Mouse (Mus musculus): Measurements from ENCODE around the gene Tnni3k.

DNA sequence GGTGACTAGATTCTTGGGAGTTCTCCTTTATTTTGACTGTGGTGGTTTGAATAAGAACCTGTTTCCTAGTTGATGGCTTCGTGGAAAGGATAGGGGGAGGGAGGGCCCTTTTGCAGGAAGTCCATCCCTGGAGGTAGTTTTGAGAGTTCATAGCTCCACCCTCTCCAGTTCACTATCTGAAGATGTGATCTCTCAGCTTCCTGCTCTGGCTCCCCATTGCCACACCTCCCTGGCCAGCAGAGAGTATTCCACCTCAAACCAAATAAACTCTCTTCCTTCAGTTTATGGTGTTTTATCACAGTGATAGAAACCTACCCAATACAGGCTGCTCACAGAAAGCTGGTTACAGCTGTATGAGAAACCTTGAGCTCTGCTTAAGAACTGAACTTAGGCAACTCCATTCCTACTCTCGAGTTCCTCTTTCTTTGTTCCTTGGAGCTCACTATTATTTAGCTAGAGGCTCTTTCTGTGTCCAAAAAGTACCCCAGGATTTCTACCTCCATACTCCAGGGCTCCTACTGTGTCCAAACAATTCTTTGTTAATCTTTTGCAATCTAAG is 173.7 kb downstream of the Tnni3k start:
- TF ChIP-seq CTCF (IDR thresholded peaks at IDR 0.05; ENCODE audit: low read depth) (no peak), EP300 (IDR thresholded peaks at IDR 0.05; ENCODE audit: low read depth) (no peak)

Measured in liver, embryonic 14.5 days (tissue).